ENCODE assay signal across 7 mouse cellular contexts in genomic region chr9:61370454-61370888, GRCm38 (mm10). TPM values are rescaled to one million over a fixed set of nuclear protein-coding genes. Genes with fewer than 3 reads are reported as not detected.
DNase-seq lines count a peak whose midpoint lies in the region; ATAC-seq and TF ChIP-seq lines count a peak whose summit lies in the region.

No protein-coding gene starts in this region.

- no peaks in the 10 kb centered on the region for H3K27me3 ChIP-seq in intestine, postnatal 0 days (replicated peaks; ENCODE audit: control insufficient read depth, insufficient read depth, low read length)
- peaks cover 19% of the 10 kb centered on the region for H3K27me3 ChIP-seq in midbrain, embryonic 13.5 days

- WGBS in intestine, postnatal 0 days = under 1% methylated on average over 25 of the region's 25 CpGs
- 1% methylated on average over 24 of the region's 25 CpGs for WGBS in midbrain, embryonic 13.5 days

- peak; percentile 99 for DNase-seq in adrenal gland, adult 8-10 months
- DNase-seq in embryo, embryonic 9.5 days (ENCODE audit: extremely low spot score) = peak; percentile 100
- peak; percentile 99 for DNase-seq in gastrocnemius, postnatal 4 days (ENCODE audit: low spot score in 2 of 2)
- DNase-seq in left cerebral cortex, postnatal 4 days = peak; percentile 100
- peak; percentile 90 for DNase-seq in spleen, adult 12 weeks (ENCODE audit: low spot score)

- H3K4me2 ChIP-seq in intestine, postnatal 0 days (replicated peaks; ENCODE audit: low read depth) = peak overlapping the region; percentile 96
- H3K4me2 ChIP-seq in midbrain, embryonic 13.5 days (replicated peaks) = peak overlapping the region; percentile 94

- no peak for TF ChIP-seq CTCF in intestine, postnatal 0 days (IDR thresholded peaks at IDR 0.05; ENCODE audit: low read depth)

- ATAC-seq in intestine, postnatal 0 days = peak; percentile 82
- peak; percentile 67 for ATAC-seq in midbrain, embryonic 13.5 days

- no peaks in the 10 kb centered on the region for H3K36me3 ChIP-seq in intestine, postnatal 0 days (ENCODE audit: control insufficient read depth, insufficient read depth)
- no peaks in the 10 kb centered on the region for H3K36me3 ChIP-seq in midbrain, embryonic 13.5 days

- peak overlapping the region; percentile 91 for H3K4me3 ChIP-seq in intestine, postnatal 0 days (ENCODE audit: low read depth, low read length)
- H3K4me3 ChIP-seq in midbrain, embryonic 13.5 days (replicated peaks) = peak overlapping the region; percentile 93

- H3K9ac ChIP-seq in intestine, postnatal 0 days (ENCODE audit: low read depth, low read length) = peak overlapping the region; percentile 47; the same call in 1 of the 2 replicates
- H3K9ac ChIP-seq in midbrain, embryonic 13.5 days (replicated peaks) = peak overlapping the region; percentile 69

- peak overlapping the region; percentile 85; the same call in 1 of the 2 replicates for H3K27ac ChIP-seq in intestine, postnatal 0 days (ENCODE audit: low read depth, low read length)
- peak overlapping the region; percentile 91 for H3K27ac ChIP-seq in midbrain, embryonic 13.5 days

- intact Hi-C loops in left cerebral cortex, postnatal 4 days (cut with DNase I) = loop anchor here (5.0 to 10.0 kb wide), 3 partner anchors 326 to 476 kb away; no protein-coding TSS in a partner anchor

- H3K4me1 ChIP-seq in intestine, postnatal 0 days (replicated peaks; ENCODE audit: control insufficient read depth, insufficient read depth, low read length) = peaks cover 38% of the 10 kb centered on the region; the same call in 1 of the 2 replicates
- peaks cover 56% of the 10 kb centered on the region for H3K4me1 ChIP-seq in midbrain, embryonic 13.5 days (replicated peaks)

- no peaks in the 10 kb centered on the region for H3K9me3 ChIP-seq in intestine, postnatal 0 days (ENCODE audit: control insufficient read depth)
- H3K9me3 ChIP-seq in midbrain, embryonic 13.5 days = no peaks in the 10 kb centered on the region

RNA-seq across cellular contexts. Expression of gene Tle3, which starts 1.7 kb away (rescaled TPM):
- total RNA-seq in adrenal gland, adult 8-10 months (2022) = 100 to 1,000 TPM; 100 to 139 (median 108) TPM
- 10 to 100 TPM; 35.0 to 47.8 TPM for total RNA-seq in gastrocnemius, postnatal 4 days (2021)
- polyA plus RNA-seq in intestine, postnatal 0 days (2015; fragmentation: Nextera tagmentation; extraction: Ambion mirVana) = 24.3 and 28.6 TPM in 2 replicates
- total RNA-seq in left cerebral cortex, postnatal 4 days (2021) = 100 to 1,000 TPM; 102 to 112 TPM
- polyA plus RNA-seq in midbrain, embryonic 13.5 days (2015; fragmentation: Nextera tagmentation; extraction: Ambion mirVana) = 40.7 and 50.8 TPM in 2 replicates

Comparison
In these comparisons a context has a peak if more than half of its experiments do, and no peak if none do; other contexts are left out.
1. Peak in every context shown above with its lines: DNase-seq, ATAC-seq, H3K4me3 ChIP-seq and H3K27ac ChIP-seq.